Mouse (Mus musculus) frontal cortex, postnatal 14 days (tissue): ENCODE measurements around the gene Lsmem1.

Source experiments
- DNase-seq, 2 experiments: peaks; one replicate each; pipeline ENCODE4 v3.0.0; 2022; ENCODE audit warnings: low spot score in 2 of 2

Lsmem1 gene

GRCm38 (mm10) chr12:40140706-40141105, 58.6 kb downstream of the Lsmem1 start:
- no peak for DNase-seq

GRCm38 (mm10) chr12:40139484-40140245, 59.6 kb downstream of the Lsmem1 start:
- no peak for DNase-seq

- no peak for DNase-seq
Observed at GRCm38 (mm10) chr12:40134529-40134928, 64.8 kb downstream of the Lsmem1 start.

GRCm38 (mm10) chr12:40133573-40134271, 65.6 kb downstream of the Lsmem1 start, which contains the start of gene Scin:
Gene Scin (minus strand): TSS chr12:40134228.
- no peak for DNase-seq

GRCm38 (mm10) chr12:40133194-40133572, 66.1 kb downstream of the Lsmem1 start:
- no peak for DNase-seq
